Mouse (Mus musculus) gastrocnemius, postnatal 14 days (tissue): ENCODE measurements around the gene Mt2. TPM values are rescaled to one million over a fixed set of nuclear protein-coding genes. Genes with fewer than 3 reads are reported as not detected.

Experiments
- DNase-seq: peaks from one replicate; pipeline ENCODE4 v3.0.0; 2021; ENCODE audit warnings: mixed read lengths
- intact Hi-C: fragments of 180-260 bp; cut with DNase I; formaldehyde crosslinking; loops from one replicate; pipeline ENCODE4 v1.15.1; 2025; ENCODE audit warnings: low total_unique reads
- total RNA-seq, 2 experiments: library from RNA; stranded (reverse); gene quantifications; 2 replicates each; pipeline ENCODE4 v1.2.3; 2021

Mt2 gene
- total RNA-seq, 2 experiments from 2014 or later, result 20.2 to 206 TPM

GRCm38 (mm10) chr8:94189275-94190031, 17.0 kb downstream of the Mt2 start:
- DNase-seq, result peak; percentile 22
- intact Hi-C loops, result no loop called here

GRCm38 (mm10) chr8:94191101-94191691, 18.7 kb downstream of the Mt2 start:
- intact Hi-C loops, result no loop called here
- peak; percentile 75 for DNase-seq

DNA sequence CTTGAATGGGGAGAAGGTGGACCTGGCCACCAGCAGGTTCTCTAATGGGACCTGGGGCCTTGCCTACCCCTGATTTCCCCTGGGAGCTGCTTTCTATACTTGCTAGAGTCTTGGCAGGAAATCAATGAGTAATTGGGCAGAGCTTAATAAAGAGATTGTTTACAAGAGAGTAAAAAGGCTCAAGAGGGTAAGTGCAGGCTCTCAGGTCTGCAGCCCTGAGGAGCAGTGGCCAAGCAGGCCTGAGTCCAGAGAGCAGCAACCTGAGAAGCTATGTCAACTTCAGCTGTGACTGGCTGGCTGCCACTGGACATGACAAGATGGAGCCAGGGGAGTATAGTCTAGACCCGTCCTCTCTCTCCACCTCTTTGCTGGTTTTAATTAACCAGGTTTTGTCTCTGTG, 20.5 kb downstream of the Mt2 start:
- peak; percentile 55 for DNase-seq
- intact Hi-C loops, result no loop called here

DNA sequence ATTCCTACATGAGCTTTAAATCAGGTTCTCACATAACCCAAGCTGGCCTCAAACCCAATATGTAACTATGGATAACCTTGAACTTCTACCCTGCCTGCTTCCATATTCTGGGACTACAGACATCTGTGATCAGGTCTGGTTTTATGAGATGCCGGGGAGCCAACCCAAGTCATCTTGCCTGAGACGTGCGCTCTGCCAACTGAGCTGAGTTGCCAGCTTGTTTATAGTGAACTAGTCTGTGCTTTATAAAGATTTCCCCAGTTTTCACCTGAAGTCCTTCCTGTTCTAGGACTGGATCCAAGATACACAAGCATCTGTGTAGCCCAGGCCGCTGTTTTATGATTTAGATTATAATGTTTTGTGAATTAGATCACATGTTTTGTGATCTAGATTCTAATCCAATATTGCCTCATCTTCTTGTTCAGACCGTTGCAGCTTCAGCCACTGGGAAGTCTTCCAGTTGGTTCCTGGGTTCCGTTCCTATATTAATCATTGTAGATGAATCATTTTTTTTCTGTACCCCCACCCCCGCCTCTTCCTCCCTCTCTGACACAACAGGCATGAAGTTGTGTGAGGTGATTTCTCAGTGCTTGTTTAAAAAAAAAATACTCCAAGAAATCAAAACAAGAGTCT, 22.2 kb downstream of the Mt2 start:
- DNase-seq, result peak; percentile 40
- intact Hi-C loops, result no loop called here

DNA sequence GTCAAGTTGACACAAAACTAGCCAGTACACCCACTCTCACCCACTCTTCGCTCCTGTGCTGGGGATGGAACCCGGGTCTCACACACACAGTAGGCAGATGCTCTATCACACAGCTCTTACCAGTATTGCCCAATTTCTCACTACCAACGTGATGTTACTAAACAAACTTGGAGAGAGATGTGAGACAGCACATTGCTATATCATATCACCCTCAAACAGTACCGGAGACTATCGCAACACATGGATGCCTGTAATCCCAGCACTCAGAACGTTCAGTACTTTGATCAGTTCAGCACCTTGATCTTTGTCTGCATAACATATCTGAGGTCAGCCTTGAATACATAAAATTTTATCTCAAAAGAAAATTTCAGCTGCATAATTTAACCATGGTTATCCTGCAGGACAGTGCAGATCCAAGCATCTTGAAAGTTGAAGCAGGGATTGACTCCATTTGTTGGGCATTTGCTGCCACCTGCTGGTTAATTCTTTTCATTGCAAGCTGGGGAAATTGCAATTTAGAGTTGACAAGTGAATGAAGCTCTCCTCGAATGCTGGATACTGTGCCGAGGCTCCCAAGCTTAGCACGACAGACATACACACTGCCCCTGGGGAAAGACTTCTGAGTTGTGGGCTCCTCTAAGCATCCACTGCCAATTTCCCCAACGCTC, 26.9 kb downstream of the Mt2 start:
- DNase-seq, result peak; percentile 30
- intact Hi-C loops, result no loop called here

GRCm38 (mm10) chr8:94204043-94204442, 31.6 kb downstream of the Mt2 start:
- intact Hi-C loops, result loop anchor here (5.0 kb wide), 2 partner anchors 37 to 97 kb away; no protein-coding TSS in a partner anchor
- DNase-seq, result no peak

DNA sequence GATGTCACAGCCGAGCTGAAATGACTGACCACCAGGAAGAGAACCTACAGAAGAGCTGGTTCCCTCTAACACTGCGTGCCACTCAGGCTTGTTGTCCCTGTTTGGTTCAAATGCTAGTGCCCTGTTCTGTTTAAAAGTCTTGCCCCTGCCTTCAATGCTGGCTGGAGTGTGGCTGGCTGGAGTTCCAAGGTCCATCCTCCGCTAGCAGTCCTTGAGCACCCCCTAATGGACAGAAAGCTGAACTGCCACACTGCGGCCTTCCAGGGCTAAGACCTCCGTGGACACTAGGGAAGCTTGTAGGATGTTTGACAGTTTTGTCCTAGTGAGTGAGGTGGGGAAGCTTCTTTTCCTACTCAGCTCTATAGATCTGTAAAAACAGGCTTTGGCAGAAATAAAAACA, 33.3 kb downstream of the Mt2 start:
- DNase-seq, result peak; percentile 74
- intact Hi-C loops, result no loop called here

GRCm38 (mm10) chr8:94206256-94206655, 33.8 kb downstream of the Mt2 start:
- no peak for DNase-seq
- intact Hi-C loops, result no loop called here

- intact Hi-C loops, result no loop called here
- no peak for DNase-seq
Observed at GRCm38 (mm10) chr8:94207491-94207890, 35.0 kb downstream of the Mt2 start.

DNA sequence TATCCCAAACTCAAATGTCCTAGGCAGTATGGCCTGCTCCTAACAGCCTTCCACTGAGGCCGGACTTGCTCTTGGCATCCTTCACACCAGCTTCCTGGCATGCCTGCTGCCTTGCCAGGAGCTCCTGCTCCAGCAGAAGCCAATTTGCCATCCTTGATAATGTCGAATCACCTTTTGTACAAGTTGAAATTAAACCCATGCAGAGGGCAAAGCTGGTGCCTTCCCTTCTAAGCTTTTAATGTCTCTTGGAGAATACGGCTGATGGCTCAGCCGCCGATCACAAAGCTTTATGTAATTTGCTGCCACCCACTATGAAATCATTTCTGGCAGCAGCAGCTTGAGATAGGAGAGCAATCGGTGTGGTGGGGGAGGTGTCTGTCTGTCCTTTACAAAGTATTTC, 37.2 kb downstream of the Mt2 start:
- DNase-seq, result no peak

DNA sequence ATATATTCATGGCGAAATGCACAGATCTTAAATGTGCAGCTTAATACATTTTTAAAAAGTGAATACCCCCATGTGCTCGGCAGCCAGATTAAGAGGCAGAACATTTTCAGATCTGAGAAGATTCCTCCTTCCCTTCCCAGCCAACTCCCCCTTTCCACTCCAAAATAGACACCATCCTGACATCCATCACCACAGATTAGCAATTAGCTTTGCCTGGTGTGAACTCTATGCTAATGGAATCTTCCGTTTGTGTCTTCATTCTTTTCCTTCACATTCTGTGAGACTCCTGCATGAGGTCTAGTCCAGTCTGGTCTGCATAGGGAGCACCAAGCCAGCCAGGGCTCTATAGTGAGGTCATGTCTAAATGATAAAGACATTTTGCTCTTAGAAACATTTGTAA, 37.8 kb downstream of the Mt2 start:
- DNase-seq, result no peak
- intact Hi-C loops, result loop anchor here (10.0 kb wide), 1 partner anchor 55 kb away; no protein-coding TSS in a partner anchor

More for the DNA sequence above, 37.2 kb downstream of the Mt2 start:
- intact Hi-C loops, result loop anchor here (10.0 kb wide), 1 partner anchor 55 kb away; no protein-coding TSS in a partner anchor

GRCm38 (mm10) chr8:94213819-94214218, 41.4 kb downstream of the Mt2 start:
- no peak for DNase-seq
- intact Hi-C loops, result loop anchor here (10.0 kb wide), 1 partner anchor 51 kb away; no protein-coding TSS in a partner anchor

- DNase-seq, result peak; percentile 99
- intact Hi-C loops, result loop anchor here (10.0 kb wide), 1 partner anchor 50 kb away; no protein-coding TSS in a partner anchor
Observed at GRCm38 (mm10) chr8:94214252-94215173, 42.0 kb downstream of the Mt2 start, which contains the start of gene Nup93. Nup93 (plus strand) TSS chr8:94214564.

Other genes starting within 250 kb of the Mt2 start
- gene Amfr, start 159.8 kb upstream of the Mt2 start, total RNA-seq, result 10 to 100 TPM; 69.7 to 70.6 TPM
- 10 to 100 TPM; 14.6 to 18.5 TPM for gene Nudt21, start 135.6 kb upstream of the Mt2 start, total RNA-seq
- gene Ogfod1, start 135.5 kb upstream of the Mt2 start, total RNA-seq, result 10 to 100 TPM; 14.5 to 15.2 TPM
- 1 to 10 TPM; 3.1 to 3.7 TPM for gene Bbs2, start 73.7 kb upstream of the Mt2 start, total RNA-seq
- not detected for gene Mt4, start 35.5 kb upstream of the Mt2 start, total RNA-seq
- 10 to 100 TPM in 1 of 2 experiments, 1 to 10 TPM in 1; 5.8 to 11.2 TPM for gene Mt3, start 20.1 kb upstream of the Mt2 start, total RNA-seq
- gene Mt1, start 6.4 kb downstream of the Mt2 start, total RNA-seq, result 100 to 1,000 TPM in 1 of 2 experiments, 10 to 100 TPM in 1; 18.6 to 129 TPM
- 10 to 100 TPM in 1 of 2 experiments, 1 to 10 TPM in 1; 10.0 to 13.2 TPM for gene Nup93, start 41.9 kb downstream of the Mt2 start, total RNA-seq
- not detected for gene Slc12a3, start 156.5 kb downstream of the Mt2 start, total RNA-seq
- 10 to 100 TPM; 55.1 to 75.2 TPM for gene Herpud1, start 213.8 kb downstream of the Mt2 start, total RNA-seq